Mouse (Mus musculus): ENCODE measurements around the gene Gtpbp3.
"Not testable (repeated sequence)": the region's sequence is repeated elsewhere in the genome, so short reads cannot be mapped to it uniquely, and the experiment has no call there.

Gtpbp3 gene

DNA sequence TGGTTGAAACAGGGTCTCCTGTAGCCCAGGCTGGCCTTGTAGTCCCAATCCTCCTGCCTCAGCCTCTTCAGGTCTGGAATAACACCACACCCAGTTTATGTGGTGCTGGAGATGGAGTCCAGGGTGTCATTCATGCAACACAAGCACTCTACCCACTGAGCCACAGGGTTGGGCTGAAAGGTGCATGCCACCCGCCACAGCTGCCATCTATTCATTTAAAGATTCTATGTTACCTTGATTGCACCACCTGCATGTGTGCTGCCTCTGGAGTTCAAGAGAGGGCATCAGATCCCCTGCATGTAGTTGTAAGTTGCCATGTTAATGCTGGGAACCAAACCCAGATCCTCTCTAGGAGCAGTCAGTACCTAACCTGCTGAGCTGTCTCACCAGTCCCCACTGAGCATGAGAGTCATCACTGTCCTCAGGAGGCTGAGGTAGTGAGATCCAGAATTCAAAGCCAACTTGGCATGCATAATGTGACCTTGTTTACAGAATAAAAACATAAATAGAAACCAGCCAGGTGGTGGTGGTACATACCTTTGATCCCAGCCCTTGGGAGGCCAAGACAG, 9.3 kb downstream of the Gtpbp3 start:
- no peak for DNase-seq (ENCODE audit: low spot score in 2 of 2)

- DNase-seq (ENCODE audit: low spot score in 2 of 2): no peak
Observed at GRCm38 (mm10) chr8:71497881-71498501, 10.1 kb downstream of the Gtpbp3 start.

- DNase-seq (ENCODE audit: low spot score in 2 of 2): no peak
Observed at GRCm38 (mm10) chr8:71498816-71499690, 11.2 kb downstream of the Gtpbp3 start.

GRCm38 (mm10) chr8:71504349-71504748, 16.4 kb downstream of the Gtpbp3 start:
- no peak for DNase-seq (ENCODE audit: low spot score in 2 of 2)

DNA sequence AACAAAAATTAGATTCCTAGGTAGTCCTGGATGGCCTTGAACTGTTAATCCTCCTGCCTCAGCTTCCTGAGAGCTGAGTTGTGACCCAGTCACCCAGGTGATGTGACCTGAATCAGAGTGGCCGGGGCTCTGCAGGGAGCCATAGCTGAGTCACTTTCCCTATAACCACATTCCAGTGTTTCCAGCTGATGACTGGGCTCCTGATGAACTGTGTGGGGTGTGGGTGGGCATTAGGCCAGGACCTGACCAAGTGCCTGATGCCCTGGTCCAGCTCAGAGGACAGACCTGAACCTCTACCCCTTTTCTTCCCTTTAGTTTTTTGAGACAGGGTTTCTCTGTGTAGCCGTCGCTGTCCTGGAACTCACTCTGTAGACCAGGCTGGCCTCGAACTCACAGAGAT, 17.4 kb downstream of the Gtpbp3 start:
- no peak for DNase-seq (ENCODE audit: low spot score in 2 of 2)

DNA sequence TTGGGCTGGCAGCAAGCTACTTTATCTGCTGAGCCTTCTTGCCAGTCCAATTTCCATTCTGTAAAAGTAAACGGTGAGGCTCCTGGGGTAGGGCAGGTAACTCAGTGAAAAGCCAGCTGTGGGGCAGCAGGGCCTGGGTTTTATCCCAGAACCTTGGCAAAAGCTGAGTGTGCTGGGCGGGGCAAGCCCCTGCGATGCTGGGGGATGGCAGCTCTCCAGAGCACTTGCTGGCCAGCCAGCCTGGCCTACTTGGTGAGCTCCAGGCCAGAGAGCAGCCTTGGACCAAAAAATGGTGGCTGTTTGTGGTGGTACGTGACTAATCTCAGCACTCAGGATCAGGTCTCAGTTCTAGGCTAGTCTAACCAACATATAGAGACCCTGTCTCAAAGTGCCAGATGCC, 18.1 kb downstream of the Gtpbp3 start:
- no peak for DNase-seq (ENCODE audit: low spot score in 2 of 2)

DNA sequence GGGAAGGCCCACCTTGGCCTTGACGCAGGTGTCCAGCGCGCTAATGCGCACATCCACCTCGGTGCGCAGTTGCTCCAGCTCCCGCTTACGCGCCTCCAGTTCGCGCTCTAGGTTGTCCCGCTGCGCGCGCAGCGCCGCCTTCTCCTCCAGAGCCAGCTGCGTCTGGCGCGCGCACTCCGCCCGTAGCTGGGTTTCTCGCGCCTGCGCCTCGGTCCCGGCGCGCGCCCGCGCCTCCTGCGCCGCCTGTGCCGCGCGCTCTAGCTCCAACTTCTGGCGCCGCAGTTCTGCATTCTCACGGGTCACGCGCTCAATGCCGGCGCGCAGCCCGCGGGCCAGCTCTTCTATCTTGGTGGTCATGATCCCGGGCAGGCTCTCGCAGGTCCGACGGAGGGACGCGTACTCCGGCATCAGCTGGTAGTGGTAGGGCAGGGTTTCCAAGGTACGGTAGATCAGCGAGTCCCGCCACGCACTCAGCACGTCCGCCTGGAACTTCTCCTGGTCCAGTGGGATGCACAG, 19.7 kb downstream of the Gtpbp3 start:
- peak; percentile 62 to 77 for DNase-seq (ENCODE audit: low spot score in 2 of 2)

DNA sequence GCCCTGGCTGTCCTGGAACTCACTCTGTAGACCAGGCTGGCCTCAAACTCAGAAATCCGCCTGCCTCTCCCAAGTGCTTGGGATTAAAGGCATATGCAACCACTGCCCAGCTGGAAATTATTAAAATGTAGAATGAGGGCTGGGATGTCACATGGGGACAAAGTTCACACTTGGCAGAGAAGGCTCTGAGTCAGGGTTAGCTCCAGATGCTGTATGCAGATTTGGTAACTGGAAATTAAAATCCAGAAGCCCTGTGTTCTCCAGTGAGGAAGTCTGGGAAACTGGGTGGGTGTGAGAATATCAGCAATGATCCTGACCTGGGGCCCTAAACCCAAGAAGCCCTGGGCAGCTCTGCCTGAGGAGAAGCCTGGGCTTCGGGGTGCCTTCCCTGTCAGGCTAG, 21.4 kb downstream of the Gtpbp3 start:
- DNase-seq (ENCODE audit: low spot score in 2 of 2): no peak

DNA sequence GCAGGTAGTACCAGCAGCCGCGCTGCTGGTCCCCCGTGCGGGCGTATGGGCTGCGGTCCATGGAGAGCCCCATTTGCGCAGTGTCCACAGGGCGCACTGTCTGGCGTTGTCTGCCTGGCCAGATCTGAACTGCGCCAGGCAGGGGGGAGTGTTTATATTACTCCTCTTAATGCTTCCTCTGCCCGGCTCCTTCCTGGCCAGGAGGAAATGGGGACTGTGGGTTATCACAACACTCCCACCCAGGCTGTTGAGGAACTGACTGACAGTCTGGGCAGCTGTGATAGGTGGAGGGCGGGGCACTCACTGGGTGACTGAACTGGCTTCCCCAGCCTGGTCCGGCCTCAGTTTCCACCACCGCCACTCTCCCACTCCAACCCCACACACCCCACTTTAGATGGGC, 23.7 kb downstream of the Gtpbp3 start, which contains the start of gene Plvap:
Gene Plvap (minus strand): TSS at position 109 of the 400 bp plus-strand sequence.
- no peak for DNase-seq (ENCODE audit: low spot score in 2 of 2)

DNA sequence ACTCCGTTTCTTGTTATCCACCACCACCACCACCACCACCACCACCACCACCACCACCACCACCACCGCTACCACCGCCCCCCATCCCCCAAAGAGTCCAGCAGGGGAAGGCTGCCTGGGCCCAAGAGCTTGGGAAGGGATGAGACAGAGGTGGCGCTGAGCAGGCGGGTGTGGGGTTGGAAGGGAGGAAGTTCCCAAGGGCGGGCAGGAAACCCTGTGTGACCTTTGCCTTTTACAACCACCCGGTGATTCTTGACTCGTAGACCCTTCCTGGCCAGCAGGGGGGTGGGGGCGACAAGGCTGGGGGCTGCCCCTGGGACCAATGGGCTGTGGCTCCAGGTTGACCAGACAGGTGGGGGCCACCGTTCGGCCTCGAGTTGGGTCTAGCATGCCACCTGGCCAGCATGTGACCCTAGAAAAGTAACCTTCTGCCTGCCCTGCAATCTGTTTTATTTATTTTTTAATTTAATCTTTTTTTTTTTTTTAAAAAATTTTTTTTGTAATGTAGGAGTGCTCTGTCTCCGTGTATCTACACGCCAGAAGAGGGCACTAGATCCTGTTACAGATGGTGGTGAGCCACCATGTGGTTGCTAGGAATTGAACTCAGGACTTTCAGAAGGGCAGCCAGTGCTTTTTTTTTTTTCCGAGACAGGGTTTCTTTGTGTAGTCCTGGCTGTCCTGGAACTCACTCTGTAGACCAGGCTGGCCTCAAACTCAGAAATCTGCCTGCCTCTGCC, 25.3 kb downstream of the Gtpbp3 start:
- no peak for DNase-seq (ENCODE audit: low spot score in 2 of 2)

GRCm38 (mm10) chr8:71515043-71515442, 27.1 kb downstream of the Gtpbp3 start:
- no peak for DNase-seq (ENCODE audit: low spot score in 2 of 2)

DNA sequence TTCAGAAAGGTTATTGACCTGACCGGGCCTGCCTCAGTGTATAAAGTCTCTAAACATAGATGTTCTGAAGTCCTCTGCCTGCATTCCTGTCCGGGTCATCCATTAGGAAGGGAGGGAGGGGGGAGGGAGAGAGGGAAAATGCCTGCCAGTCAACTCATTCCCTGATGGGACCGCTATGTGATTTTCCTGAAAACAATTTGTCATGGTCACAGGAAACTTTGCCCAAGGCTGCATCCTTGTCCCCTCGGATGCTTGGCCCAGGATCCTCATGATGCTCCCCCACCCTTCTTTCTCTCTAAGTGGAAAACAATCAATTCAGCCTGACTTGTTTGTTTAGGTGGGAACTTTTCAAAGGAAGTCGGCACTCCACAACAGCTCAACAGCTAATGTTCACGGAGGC, 28.9 kb downstream of the Gtpbp3 start:
- DNase-seq (ENCODE audit: low spot score in 2 of 2): no peak

- not testable (repeated sequence) for DNase-seq (ENCODE audit: low spot score in 2 of 2)
Observed at GRCm38 (mm10) chr8:71519037-71519825, 31.3 kb downstream of the Gtpbp3 start.

DNA sequence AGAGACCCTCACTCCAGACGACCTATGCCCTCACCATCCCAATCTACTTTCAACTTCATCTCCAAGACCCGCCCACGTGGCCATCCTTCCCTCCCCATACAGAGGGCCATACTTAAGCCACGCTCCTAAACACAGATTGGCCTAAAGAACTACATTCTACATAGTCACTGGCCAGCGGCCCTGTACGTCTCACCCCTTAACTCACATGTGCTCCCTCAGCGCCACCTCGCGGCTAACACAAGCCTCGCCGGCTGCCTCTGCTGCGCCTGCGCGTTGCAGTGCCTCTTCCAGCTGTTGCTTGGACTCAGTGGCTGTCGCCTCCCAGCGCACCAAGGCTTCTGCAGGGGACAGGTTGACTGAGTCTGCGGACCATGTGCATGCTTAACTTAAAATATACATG, 33.7 kb downstream of the Gtpbp3 start:
- peak; percentile 80 to 87 for DNase-seq (ENCODE audit: low spot score in 2 of 2)

DNA sequence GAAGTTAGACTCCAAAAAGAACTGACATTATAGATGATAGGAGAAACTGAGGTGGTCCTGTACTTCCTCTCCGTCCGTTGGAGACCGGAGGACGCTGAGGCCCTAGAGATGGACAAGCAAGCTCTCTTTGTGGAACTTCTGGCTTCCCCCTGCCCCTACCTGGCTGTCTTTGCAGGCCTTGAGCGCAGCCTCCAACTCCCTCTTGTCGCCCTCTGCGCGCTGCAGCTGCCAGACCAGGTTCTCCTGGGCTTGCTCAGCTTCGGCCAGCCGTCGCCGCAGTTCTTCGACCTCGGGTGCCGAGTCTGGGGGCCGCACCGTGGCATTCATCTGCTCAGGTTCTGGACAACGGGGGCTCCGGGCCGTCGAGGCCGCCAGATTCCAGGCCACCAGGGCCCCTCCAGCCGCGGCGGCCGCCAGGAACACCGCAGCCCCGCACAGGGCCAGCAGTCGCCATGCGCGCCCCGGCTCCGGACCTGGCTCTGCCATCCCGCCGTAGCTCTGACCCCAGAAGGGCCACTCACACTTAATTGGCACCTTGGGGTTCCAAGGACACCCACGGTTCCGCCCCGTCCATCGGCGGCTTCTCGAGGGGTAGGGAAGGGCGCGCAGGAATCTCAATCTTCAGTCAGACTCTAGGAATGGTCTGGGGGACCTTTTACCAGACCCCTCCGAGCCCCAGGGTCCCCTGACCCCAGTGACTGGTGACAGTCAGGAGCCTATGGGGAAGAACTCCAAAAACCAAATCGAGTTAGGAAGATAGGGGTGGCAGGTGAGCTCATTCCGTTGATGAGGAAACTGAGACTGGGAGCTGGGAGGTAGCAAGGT, 37.5 kb downstream of the Gtpbp3 start, which contains the start of gene Ccdc194:
Gene Ccdc194 (minus strand): TSS at position 486 of the 825 bp plus-strand sequence.
- no peak for DNase-seq (ENCODE audit: low spot score in 2 of 2)

GRCm38 (mm10) chr8:71526272-71526671, 38.4 kb downstream of the Gtpbp3 start:
- DNase-seq (ENCODE audit: low spot score in 2 of 2): no peak

DNA sequence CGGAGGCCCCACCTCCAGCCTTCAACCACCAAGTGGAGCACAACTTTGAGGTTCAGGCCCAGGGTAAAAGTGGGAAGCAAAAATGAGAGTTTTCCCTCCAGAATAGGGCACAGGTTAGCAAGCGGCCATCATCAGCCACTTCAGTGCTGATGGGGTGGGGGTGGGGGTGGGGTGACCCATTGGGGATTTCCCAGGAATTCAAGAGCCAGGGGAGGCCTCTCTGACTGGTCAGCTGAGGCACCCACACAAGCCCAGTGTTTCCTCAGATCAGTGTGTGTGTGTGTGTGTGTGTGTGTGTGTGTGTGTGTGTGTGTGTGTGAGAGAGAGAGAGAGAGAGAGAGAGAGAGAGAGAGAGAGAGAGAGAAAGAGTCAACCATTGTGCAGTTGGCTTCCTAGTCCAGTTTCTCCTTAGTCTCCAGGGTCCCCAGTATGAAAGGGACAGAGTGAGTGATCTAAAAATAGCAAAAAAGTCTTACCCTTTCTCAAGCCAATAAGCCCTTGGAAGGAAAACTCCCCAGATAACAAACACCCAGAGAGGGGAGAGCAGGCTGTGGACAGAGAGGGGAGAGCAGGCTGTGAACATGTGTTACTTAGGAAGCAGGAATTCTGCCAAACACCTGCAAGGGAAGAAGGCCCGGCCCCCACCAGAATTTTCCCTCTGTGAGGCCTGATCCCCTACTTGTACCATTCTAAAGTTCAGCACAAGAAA, 39.4 kb downstream of the Gtpbp3 start:
- DNase-seq (ENCODE audit: low spot score in 2 of 2): no peak

- no peak for DNase-seq (ENCODE audit: low spot score in 2 of 2)
Observed at GRCm38 (mm10) chr8:71528362-71529073, 40.6 kb downstream of the Gtpbp3 start.

Measured in frontal cortex, postnatal 10 days (tissue).